Mouse (Mus musculus) cerebellum, adult 2 months (tissue): ENCODE results near the gene Rnf13. TPM values are rescaled to one million over a fixed set of nuclear protein-coding genes. Genes with fewer than 3 reads are reported as not detected.
"Not testable (repeated sequence)": the region's sequence is repeated elsewhere in the genome, so short reads cannot be mapped to it uniquely, and the experiment has no call there.

Experiments
- DNase-seq, 2 experiments: peaks; one replicate each; pipeline ENCODE4 v3.0.0; 2021
- H3K27ac ChIP-seq: fragments of 200-500 bp; 2 replicates; pipeline ENCODE4 v1.5.1; 2012; ENCODE audit warnings: low read length, control low read depth, inconsistent platforms; ENCODE audit not compliant: insufficient read depth
- H3K27me3 ChIP-seq: fragments of 200-500 bp; 2 replicates; pipeline ENCODE4 v1.6.1; 2012; ENCODE audit warnings: inconsistent platforms, mild to moderate bottlenecking, low read length, moderate library complexity; ENCODE audit not compliant: control insufficient read depth, insufficient read depth
- H3K4me1 ChIP-seq: fragments of 200-500 bp; 2 replicates; pipeline ENCODE4 v1.6.1; 2011; ENCODE audit warnings: low read length; ENCODE audit not compliant: control insufficient read depth, insufficient read depth
- H3K4me3 ChIP-seq: fragments of 200-500 bp; replicated peaks from 2 replicates; pipeline ENCODE3; 2011; ENCODE audit warnings: mild to moderate bottlenecking, low read depth, low read length, control low read depth; ENCODE audit not compliant: insufficient read depth
- CTCF ChIP-seq: fragments of 200-500 bp; IDR thresholded peaks from 2 replicates; pipeline ENCODE4 v1.5.1; 2011; ENCODE audit warnings: low read depth, mild to moderate bottlenecking, control low read depth, low read length, moderate library complexity, borderline replicate concordance; ENCODE audit not compliant: insufficient read depth
- POLR2A ChIP-seq: fragments of 200-500 bp; IDR thresholded peaks from 2 replicates; pipeline ENCODE4 v1.6.1; 2011; ENCODE audit warnings: low read length, control low read depth, borderline replicate concordance; ENCODE audit not compliant: insufficient read depth
- WGBS: fragments of 180-500 bp; shearing (Covaris S2); methylation state at CpG from one replicate; pipeline ENCODE4 v1.1.7; 2018; 5-methylcytosine and 5-hydroxymethylcytosine counted together
- polyA plus RNA-seq: library from polyadenylated mRNA; depleted of rRNA; stranded (reverse); fragments of >200 nt; gene quantifications from 2 replicates; pipeline ENCODE4 v1.2.3, GENCODE M21; 2012

Gene Rnf13
- polyA plus RNA-seq, 1 experiment: 169 TPM

DNA sequence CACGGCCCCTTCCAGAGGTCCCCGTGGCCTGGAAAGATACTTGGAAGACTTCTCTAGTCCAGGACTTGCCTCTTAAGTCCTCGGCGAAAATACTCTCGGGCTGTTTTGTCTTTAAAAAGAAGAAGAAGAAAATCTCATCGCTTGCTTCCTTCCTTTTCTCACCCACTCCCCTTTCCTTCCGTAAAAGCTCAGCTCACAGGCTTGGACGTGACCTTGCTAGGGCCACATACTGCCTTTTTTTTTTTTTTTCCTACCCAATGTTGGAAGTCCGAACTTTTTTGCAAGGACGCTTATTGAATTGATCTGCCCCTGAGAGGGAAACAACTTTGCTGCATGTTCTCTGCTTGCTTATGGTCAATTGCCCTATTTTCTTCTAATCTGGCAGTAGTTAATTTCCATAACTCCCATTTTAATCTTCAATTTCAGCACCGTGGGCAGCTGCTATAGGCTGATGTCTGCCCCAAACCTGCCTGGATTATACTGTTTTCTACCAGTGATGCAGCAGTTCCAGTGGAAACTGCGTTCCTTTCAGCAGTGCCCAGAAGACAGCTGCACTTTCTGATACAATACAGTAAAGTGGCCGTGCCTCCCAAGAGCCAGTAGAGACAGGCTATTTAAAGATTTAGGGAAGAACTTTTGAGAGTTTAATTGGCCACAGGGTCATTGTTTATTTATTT is 695 bp downstream of the Rnf13 start:
- Histone ChIP-seq H3K4me1 (no peaks in the 10 kb centered on the region), H3K27me3 (no peaks in the 10 kb centered on the region), H3K4me3 (peak overlapping the region; percentile 74), H3K27ac (0 out of 2 replicates have a peak overlapping the region, but pooled peaks have one; percentile 39)
- 1% methylated on average over 13 of the region's 13 CpGs for WGBS
- TF ChIP-seq POLR2A: no peak
- TF ChIP-seq CTCF: no peak
- peak in 1 of 2 experiments; percentile 6 for DNase-seq

DNA sequence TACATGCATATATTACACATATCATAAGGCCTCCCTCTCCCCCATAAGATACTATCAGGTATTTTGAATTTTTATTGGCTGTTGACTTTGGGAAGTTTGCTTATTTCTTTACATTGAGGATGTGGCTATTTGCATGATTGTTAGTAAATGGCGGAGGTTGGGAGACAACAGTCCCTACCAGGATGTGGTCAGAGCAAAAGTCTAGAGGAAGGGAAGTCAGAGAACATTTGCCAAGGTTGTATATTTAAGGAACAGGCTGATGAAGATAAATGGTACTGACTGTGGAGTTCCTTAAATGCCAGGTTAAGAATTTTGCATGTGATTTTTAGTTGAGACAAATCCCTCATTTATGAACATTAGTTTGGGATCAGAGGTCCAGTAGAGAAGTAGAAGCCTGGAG is 4.0 kb downstream of the Rnf13 start:
- DNase-seq: no peak
- Histone ChIP-seq H3K4me1 (no peaks in the 10 kb centered on the region; the same call in 1 of the 2 replicates), H3K27me3 (no peaks in the 10 kb centered on the region), H3K4me3 (no peak overlapping the region), H3K27ac (no peak overlapping the region)
- TF ChIP-seq CTCF (no peak), POLR2A (no peak)
- WGBS: 96% methylated on average over 1 of the region's 1 CpGs

DNA sequence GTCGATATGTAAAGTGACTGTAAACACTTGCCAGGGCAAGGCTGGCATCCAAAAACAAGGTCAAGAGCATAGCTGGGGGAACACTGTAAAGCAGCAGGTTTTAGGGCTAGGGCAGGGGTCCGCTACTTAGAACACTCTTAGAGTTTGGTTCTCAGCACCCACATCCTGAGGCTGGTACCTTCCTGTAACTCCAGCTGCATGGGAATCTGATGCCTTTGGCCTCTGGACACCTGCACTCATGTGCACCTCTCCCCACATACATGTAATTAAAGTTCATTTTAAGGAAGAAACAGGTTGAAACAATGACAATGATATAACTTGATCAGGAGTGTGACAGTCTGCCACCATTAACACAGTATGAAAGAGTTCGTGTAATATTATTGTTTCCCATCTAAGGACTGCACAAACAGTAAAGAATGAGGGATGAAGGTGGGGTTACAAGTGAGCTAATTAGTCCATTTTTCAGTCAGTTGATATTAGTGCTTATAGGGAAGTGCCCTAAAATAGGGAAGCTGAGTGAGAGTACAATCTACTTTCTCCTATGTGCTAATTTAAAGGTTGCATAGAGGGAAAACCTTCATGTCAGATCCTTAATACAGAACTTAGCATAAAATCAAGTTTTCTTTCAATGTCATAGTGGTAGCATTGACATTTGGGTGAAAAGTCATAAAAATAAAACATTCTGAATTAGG is 12.9 kb downstream of the Rnf13 start:
- TF ChIP-seq CTCF (no peak), POLR2A (no peak)
- no peaks in the 10 kb centered on the region for H3K27me3 ChIP-seq
- H3K27ac ChIP-seq: no peak overlapping the region
- H3K4me1 ChIP-seq: no peaks in the 10 kb centered on the region
- WGBS: 82% methylated on average over 3 of the region's 3 CpGs
- no peak for DNase-seq
- no peak overlapping the region for H3K4me3 ChIP-seq

DNA sequence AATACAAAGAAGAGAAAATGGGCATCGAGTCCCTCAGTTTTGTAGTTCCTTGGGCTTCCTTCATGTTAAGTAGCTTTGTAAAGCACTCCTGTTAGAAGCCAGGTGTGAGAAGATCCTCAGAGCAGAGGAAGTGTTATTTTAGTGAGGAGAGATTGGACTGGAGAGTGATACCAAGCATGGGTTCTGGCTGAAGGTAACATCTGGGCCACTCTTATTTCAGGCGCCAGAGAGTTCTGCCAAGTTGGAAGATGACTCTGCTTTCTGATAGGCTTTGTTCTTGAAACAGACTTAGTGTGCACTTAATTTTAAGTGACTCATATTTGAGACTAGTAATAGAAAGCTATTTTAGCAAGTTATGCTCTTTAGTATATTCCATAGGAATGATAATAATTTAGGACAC is 41.1 kb downstream of the Rnf13 start:
- Histone ChIP-seq H3K4me3 (no peak overlapping the region), H3K27ac (no peak overlapping the region), H3K27me3 (no peaks in the 10 kb centered on the region), H3K4me1 (no peaks in the 10 kb centered on the region)
- no peak for DNase-seq
- 90% methylated on average over 2 of the region's 2 CpGs for WGBS
- TF ChIP-seq CTCF: no peak
- no peak for TF ChIP-seq POLR2A

- 25% methylated on average over 4 of the region's 4 CpGs for WGBS
Observed at GRCm38 (mm10) chr3:57788472-57788871, 52.6 kb downstream of the Rnf13 start.

DNA sequence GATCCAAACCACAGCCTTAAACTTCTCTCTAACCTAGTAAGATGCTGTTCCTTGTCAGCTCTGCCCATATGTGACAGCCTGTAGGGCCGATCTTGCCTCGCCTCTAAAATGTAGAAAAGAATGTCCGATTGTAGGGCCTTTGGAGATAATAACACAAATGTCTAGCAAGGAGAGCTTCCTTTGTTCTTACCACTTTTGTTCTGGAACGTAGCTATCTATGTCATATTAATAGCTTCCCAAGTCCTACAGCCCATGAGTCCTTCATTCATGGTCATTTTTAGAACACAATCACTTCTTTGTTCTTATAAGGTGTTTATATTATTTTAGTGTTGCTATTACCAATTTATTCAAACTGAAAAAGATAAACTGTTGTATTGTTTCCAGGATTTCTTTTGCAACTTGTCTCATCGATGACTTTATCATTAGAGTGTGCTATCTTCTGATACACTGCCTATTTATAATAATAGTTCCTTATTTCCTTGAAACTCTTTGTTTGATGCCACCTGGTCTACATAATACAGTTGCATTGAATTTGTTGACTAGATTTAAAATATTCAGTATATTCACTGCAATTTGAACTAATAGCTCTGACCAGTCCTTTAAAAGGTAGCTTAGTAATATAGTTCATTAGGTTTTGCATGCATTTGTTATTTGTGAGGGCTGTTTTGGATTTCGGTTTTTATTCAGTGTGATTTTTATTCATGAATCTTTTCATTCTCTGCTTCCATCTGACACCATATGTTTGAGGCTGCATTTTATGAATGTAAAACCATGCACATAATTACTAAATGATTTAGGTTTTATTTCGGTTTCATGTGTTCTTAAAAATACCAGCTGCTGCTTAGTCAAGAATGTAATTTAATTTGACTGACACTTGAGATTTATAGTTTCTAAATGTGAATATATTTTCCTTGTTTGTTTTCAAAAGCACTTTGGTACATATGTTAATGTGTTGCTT is 53.4 kb downstream of the Rnf13 start:
- no peak overlapping the region for H3K4me3 ChIP-seq
- no peaks in the 10 kb centered on the region; the same call in 1 of the 2 replicates for H3K4me1 ChIP-seq
- no peak for DNase-seq
- TF ChIP-seq POLR2A (no peak), CTCF (no peak)
- 77% methylated on average over 7 of the region's 7 CpGs for WGBS
- no peaks in the 10 kb centered on the region for H3K27me3 ChIP-seq
- no peak overlapping the region for H3K27ac ChIP-seq

More at GRCm38 (mm10) chr3:57788472-57788871, 52.6 kb downstream of the Rnf13 start:
- Histone ChIP-seq H3K4me3 (no peak overlapping the region), H3K27me3 (no peaks in the 10 kb centered on the region), H3K4me1 (no peaks in the 10 kb centered on the region), H3K27ac (no peak overlapping the region)
- no peak for TF ChIP-seq CTCF
- TF ChIP-seq POLR2A: no peak
- DNase-seq: peak in 1 of 2 experiments; percentile 20

GRCm38 (mm10) chr3:57791104-57791503 is 55.2 kb downstream of the Rnf13 start:
- DNase-seq: no peak
- Histone ChIP-seq H3K4me3 (no peak overlapping the region), H3K4me1 (no peaks in the 10 kb centered on the region; the same call in none of the 2 replicates), H3K27me3 (no peaks in the 10 kb centered on the region), H3K27ac (no peak overlapping the region)
- WGBS: 60% methylated on average over 3 of the region's 3 CpGs
- no peak for TF ChIP-seq CTCF
- TF ChIP-seq POLR2A: no peak

GRCm38 (mm10) chr3:57795071-57795470 is 59.2 kb downstream of the Rnf13 start:
- DNase-seq: peak; percentile 23 to 51
- WGBS: 17% methylated on average over 6 of the region's 6 CpGs
- not testable (repeated sequence) for H3K27me3 ChIP-seq, H3K4me3 ChIP-seq, H3K27ac ChIP-seq, H3K4me1 ChIP-seq
